Mouse (Mus musculus) liver, postnatal 0 days (tissue): ENCODE measurements around the gene Cyfip1.

Source experiments
- CTCF ChIP-seq: sonication (generic); IDR thresholded peaks from 2 replicates; pipeline ENCODE4 v1.5.1; 2016; ENCODE audit warnings: antibody characterized with exemption, low read depth
- EP300 ChIP-seq: IDR thresholded peaks from 2 replicates; pipeline ENCODE4 v1.6.1; 2016; ENCODE audit warnings: antibody characterized with exemption, low read depth, mild to moderate bottlenecking

DNA sequence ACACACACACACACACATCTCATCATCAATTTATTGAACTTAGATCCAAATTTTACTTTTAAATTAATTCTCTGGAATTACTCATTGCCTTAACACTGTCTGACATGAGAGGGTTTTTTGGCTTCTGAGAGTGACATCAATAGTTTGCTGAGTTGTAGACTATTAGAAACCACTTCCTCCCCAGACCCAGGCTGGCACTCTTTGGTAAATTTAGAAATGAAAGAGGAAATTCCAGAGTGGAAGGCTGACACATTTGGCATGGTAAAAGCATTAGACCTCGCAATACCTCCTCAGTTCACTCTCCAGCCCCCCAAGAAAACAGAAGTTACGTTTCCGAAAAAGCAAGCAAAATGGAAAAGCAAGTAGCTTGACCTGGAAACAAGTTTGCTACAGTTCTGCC lies 11.2 kb downstream of the Cyfip1 start:
- TF ChIP-seq CTCF = no peak
- TF ChIP-seq EP300 = no peak
